Mouse (Mus musculus): ENCODE measurements around the gene Timp2.

DNA sequence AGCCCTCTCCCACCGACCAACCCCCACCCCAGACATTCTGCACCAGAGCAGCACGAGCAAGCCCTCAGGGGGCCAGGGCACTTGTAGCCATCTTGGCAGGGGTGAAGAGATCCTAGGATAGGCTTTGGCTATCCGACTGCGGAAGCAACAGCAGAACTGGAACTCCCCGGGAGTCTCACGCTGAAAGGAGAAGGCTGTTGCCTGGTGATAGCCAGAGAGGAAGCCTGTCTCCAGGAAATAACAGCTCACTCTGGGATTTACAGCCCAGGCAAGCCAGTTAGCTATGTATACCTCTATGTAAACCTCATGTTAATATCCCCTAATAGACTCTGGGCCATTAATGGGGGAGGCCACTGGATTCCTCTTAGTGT, 45.0 kb upstream of the Timp2 start:
- TF ChIP-seq CTCF (IDR thresholded peaks at IDR 0.05; ENCODE audit: borderline replicate concordance, insufficient read depth, low read length) (no peak), POLR2A (IDR thresholded peaks at IDR 0.05; ENCODE audit: low read depth, low read length) (no peak)

Measured in embryonic fibroblast, embryonic 13.5 days (primary cell).